Mouse (Mus musculus) right cerebral cortex, postnatal 25 days (tissue): Measurements from ENCODE around the gene Msl1.
"Not testable (repeated sequence)": the region's sequence is repeated elsewhere in the genome, so short reads cannot be mapped to it uniquely, and the experiment has no call there.

Source experiments
- DNase-seq: peaks from one replicate; pipeline ENCODE4 v3.0.0; 2022

The Msl1 gene

DNA sequence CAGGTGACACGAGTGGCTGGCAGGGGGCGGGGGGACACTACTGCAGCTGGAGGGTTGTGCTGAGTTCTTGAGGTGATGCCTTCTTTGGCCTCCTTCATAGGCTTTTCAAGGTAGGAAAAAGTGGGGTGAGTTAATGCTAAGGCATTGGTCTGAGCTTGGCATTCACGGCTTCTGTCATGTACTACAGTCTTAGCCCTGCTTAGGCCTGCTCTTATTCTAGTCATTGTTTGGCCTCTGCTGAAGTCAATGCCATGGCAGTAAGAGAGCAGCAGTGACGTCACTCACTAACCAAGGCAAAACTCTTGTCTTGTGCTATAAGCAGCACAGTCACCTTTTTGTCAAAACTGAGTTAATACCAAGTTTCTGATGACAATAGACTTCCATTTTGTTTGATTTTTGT is 2.6 kb downstream of the Msl1 start:
- DNase-seq, result no peak

DNA sequence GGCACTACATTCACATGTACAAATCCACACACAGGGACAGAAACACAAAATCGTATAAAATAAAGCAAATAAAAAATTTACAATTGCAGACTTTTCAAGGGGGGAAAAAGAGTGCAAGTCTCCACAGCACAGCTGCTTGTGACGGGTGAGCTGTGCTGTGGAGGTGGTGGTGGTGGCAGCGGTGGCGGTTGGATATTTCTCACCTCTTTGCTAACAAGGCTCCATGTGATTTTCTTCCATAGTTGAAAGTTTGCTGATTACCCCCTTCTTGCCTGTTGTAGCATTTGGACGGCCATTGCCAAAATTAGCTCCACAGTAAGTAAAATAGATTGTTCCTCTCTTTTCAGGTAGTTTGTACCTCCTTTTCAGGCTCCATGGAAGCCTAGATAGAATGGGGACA is 9.3 kb downstream of the Msl1 start, which contains the start of gene Casc3:
Casc3 (plus strand) TSS at position 301 of the 400 bp plus-strand sequence.
- no peak for DNase-seq

DNA sequence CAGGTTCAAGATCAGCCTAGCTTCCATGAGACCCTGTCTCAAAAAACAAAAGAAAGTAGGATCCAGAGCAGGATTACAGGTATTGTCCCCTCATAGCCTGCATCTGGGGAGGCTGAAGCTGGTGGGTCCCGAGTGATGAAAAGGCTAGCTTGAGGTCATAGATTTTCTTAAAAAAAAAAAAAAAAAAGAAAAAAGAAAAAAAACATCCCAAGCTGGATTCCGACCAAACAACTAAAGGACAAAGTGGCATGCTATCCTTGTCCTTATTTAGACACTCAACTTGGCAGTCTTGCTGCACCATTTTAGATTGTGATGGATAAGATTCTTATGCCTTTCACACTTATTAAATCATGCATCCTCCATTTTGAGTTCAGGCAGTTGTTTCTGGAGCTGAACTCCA is 13.1 kb downstream of the Msl1 start:
- DNase-seq, result no peak

DNA sequence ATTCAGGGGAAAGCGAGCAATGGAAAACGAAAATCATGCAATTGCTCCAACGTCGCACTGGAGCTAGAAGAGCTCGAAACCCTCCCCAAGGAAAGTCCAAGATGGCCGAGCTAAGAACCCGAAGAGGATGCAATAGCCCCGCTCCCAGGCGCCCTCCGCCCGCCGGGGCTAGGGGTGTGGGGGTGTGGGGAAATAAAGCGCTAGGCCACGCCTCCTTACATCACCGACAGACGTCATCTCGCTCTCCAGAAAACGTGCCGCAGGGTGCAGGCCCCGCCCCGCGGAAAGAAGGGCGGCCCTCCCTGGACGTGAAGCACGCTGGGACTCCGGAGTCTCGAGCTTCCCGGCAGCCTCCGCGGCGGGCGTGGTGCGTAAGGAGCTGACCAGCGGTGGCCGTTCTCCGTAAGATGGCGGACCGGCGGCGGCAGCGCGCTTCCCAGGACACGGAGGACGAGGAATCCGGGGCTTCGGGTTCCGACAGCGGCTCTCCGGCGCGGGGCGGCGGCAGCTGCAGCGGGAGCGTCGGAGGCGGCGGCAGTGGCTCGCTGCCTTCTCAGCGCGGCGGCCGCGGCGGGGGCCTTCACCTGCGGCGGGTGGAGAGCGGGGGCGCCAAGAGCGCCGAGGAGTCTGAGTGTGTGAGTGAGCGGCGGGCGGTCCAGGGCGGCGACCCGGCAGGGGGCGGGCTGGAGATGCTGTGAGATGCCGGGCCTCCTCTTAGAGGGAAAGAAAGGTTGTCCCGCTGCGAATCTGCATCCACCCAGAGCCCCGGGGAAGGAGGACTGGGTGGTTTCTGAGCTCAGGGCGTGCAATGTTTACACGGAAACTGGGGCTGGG is 14.4 kb downstream of the Msl1 start:
- peak; percentile 100 for DNase-seq

DNA sequence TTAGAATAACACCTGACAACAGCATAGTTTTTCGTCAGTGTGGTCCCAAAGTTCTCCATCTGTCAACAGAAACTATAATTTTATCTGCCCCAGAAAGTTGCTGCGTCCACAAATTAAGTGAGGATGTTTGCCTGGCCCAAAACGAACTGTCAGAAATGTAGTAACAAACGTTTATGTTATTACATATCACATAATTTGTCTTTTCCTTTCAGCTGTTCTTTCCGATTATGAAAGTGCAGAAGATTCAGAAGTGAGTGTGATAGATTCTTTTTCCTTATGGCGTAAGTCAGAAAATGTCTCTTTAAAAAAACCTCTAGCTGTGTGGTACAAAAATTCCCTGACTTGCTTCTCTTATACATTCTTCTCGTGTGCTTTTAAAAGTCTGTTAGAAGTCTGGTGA is 15.4 kb downstream of the Msl1 start:
- DNase-seq, result no peak

DNA sequence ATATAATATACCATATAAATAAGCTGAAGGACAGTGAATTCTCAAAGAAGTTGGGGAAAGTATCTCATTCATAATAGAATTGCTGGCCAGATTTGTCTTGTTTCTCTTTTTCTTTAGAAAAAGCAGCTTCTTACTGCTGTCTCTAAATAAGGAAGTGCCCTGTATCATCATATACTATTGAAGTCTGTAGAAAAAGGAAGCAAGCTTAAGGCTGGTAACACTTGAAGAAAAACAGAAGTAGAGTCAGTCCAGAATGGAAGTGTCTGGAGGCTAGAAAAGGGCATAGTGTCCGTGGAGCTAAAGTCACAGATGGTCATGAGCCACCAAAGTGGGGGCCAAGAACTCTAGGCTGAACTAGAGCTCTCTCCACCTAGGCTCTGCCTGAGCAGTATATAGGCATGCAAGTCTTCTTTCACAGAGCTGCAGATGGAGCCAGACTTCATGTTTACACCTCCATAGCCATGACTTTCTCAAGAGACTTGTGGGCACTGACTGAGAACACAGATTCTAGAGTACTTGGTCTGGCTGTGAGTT is 21.5 kb downstream of the Msl1 start:
- DNase-seq, result no peak

DNA sequence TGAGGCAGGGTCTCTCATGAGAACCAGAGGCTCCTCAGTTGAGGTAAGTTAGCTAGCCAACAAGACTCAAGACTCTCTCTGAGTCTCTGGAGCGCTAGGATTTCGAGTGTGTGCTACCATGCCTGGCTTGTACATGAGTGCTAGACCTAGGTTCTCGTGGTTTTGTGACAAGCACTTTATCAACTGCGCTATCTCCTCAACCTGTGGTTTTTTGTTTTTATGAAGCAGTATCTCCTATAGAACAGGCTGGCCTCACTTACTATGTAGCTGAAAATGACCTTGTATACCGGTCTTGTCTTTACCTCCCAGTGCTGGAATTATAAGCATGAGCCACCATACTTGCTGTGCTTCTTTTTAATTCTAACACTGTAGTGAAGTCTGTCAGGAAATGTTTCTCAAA is 25.7 kb downstream of the Msl1 start:
- DNase-seq, result no peak

DNA sequence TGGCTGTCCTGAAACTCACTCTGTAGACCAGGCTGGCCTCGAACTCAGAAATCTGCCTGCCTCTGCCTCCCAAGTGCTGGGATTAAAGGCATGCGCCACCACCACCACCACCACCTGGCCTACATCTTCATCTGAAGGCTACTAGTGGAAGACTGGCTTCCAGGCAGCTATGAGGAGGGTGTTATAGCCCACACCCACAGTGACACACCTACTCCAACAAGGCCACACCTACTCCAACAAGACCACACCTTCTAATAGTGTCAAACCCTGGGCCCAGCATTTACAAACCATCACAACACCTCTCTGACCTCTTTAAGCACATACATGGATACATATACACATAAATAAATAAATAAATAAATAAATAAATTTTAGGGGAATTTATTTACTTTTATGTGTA is 30.8 kb downstream of the Msl1 start:
- DNase-seq, result not testable (repeated sequence)

DNA sequence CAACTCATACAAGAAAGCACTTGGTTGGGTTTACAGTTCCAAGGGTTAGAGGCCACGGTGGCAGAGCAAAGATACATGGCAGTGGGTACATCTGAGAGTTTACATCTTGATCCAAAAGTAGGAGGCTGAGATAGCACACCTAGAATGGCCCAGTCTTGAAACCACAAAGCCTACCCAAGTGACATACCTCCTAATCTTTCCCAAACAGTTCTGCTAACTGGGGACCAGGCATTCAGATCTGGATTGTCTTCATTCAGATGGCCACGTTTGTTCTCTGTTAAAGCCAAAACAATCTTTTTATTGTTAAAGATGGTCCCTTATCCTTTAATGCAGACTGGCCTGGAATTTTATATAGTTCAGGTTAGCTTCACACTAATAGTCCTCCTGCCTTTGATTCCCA is 32.6 kb downstream of the Msl1 start:
- no peak for DNase-seq

DNA sequence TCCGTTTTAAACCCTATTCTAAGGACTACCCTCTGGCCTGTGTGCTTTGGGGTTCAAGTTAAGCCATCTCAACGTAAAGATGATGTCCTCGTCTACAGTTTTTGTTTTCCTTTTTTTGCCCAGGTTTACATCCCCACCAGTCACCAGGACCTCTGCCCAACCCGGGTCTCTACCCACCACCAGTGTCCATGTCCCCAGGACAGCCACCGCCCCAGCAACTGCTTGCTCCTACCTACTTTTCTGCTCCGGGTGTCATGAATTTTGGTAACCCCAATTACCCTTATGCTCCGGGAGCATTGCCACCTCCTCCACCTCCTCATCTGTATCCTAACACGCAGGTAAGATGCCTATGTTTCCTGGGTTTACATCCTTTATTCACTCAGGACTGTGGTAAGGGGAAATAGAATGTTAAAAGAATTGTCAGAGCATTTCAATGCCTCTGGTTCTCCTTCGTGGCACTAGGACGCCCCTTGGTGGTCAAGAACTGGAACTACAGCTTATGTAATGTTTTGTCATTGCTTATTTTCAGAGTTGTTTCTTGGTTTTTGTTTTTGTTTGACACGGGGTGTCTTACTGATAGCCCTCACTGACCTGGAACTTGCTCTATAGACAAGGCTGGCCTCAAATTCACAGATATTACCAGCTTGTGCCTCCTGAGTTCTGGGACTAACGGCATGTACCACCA is 33.9 kb downstream of the Msl1 start:
- no peak for DNase-seq

DNA sequence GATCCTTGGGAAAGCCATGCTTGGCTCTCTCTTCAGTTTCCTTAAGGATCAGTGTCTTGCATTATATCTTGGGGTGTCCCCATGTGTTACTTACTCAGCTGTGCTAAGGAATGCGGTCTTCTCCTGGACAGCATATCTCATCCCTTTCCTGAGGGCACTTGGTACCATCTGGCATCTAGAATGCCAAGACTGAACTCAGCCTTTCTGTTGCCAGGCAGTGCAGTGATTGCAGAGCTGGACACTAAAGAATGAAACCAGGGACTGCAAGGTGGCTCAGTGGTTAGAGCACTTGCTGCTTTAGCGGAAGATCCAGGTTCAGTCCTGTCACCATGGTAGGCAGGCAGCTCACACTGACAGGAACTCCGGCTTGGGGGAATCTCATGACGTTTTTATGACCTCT is 34.6 kb downstream of the Msl1 start:
- no peak for DNase-seq

DNA sequence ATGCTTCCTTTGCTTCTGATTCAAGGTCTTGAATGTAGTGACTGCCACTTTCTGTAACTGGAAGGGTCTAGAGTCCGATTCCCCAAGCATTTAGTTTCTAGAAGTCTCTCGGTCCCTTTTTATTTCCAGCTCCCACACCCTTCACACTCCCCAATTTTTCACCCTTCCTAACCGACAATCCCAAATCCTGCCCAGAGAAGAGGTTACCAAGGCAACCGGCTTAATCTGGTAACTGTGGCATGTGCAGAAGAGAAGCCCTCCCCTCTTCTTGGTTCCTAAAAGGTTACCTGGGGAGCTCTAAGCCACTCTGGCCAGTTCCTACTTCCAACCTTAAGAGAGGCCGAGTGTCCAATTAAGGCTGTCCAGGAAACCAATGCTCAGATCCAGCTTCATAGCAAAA is 40.0 kb downstream of the Msl1 start:
- DNase-seq, result peak; percentile 36

DNA sequence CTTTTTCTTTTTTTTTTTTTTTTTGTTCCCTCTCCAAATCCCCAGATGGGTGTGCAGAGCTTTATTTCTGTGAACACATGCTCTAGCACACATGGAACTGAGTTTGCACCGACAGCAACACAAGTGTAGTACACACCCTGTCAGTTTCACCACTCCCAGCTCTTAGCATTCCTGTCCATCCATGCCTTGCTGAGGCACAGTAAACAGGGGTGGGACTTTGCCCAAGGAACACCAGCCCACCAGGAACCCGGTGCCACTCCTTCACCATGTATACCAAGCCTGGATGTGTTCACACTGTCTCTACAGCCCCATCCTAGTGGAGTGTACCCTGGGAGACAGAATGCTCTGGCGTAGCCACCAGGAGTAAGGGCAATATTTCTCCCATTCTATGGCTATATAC is 40.4 kb downstream of the Msl1 start:
- DNase-seq, result peak; percentile 35

DNA sequence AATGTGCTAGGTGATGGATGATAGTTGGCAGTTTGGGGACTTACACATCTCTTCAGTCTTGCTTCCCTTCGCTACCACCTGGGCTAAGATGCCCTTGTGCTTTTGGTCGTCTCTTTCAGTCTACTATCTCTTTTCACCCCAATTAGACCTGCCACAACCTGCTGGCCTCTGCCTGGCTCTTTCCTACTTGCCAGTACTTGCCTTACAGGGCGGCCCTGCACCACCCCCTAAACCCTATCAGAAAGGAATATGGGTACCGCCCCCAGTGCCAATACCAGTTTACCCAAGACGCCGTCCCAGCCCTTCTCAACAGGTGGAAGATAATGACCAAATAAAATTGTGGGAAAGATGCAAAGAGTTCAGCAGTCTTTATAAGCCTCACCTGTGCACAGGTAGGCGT is 40.8 kb downstream of the Msl1 start:
- DNase-seq, result no peak

DNA sequence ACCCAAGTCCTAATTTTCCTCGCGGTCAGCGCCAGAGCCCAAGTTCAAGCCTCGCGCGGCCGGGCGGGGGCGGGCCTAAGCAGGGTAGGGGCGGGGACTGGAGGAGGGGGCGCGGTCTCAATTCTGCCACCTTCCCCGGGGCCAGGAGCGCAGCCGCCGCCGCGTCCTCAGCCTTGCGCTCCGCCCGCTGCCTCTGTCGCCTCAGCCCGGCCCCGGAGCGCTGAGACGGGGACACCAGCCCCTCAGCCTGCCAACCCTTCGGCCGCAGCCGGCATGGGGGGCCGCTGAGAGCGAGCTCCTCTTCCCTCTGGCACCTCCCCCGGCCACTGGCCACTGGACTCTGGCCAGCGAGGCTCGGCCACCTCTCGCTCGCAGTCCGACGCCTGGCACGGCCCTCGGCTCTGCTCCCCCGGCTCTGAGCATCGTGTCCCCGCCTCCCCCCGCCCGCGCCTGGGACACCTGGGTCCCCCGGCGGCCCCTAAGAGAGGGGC is 41.4 kb downstream of the Msl1 start, which contains the start of gene Rapgefl1:
Rapgefl1 (plus strand) TSS at position 135 of the 491 bp plus-strand sequence.
- peak; percentile 83 for DNase-seq

DNA sequence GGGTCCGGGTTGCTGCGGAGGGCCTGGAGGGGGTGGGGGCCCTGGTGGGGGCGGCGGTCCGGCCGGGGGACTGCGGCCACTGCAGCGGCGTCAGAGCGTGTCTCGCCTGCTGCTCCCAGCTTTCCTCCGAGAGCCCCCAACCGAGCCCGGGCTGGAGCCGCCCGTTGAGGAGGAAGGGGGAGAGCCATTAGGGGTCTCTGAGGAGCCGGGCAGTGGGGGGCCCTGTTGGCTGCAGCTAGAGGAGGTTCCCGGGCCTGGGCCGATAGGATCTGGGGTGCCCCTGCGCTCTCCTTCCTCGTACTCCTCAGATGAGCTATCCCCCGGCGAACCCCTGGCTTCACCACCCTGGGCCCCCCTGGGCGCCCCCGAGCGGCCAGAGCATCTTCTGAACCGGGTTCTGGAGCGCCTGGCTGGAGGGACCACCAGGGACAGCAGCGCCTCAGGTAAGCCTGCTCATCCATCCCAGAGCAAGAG is 42.0 kb downstream of the Msl1 start:
- DNase-seq, result peak; percentile 51

DNA sequence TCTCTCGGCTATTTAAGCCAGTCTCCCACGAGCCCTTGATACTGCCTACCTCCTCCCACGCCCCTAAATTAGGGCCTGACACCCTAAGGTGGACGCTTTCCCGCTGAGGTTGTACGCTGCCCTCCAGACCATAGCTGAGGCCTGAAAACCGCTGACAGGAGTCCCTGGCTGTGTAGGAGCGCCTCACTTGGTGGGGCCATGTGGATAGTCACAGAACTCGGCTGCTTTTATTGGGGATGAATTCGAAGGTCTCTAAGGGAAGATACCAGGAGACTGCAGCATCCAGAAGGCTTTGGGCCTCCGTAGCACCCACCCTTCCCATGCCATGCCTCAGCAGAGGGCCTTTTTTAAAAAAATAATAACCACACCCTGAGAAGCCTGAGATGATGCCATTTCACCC is 42.6 kb downstream of the Msl1 start:
- peak; percentile 36 for DNase-seq

DNA sequence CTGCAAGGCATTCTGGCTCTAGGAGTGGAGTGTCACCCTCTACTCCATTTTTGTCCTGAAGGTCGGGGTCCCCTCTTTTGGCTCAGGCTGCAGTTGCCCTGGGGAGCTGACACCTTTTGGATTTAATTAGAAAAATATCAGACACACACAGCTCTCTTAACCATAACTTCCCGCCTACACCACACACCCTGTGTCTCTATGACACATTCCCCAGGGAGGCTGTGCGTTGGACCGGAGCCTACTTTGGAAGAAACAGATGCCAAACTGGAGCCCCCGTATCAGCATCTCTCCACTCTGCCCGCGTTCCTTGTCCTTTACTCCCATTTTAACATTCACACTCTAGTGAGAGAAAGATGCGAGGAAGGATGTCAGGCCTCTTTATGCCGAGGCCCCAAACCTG is 43.2 kb downstream of the Msl1 start:
- peak; percentile 75 for DNase-seq

DNA sequence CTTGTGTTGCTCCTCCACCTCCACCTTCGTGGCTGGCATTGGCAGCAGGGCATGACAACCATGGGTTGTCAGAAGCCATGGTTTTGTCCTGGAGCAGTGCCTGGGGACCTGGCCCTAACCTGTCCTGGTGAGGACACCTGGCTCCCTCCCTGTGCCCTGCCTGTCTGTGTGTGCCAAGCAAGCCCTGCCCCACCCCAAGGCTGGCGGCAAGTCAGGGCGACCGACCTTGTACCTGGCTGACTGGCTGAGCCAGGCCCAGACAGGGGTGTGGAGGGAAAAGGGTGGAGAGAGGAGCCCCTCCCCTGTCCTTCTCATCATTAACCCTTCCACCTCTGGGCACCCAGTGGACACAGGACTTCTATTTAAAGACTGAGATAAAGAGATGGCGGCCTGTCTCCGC is 44.1 kb downstream of the Msl1 start:
- no peak for DNase-seq

DNA sequence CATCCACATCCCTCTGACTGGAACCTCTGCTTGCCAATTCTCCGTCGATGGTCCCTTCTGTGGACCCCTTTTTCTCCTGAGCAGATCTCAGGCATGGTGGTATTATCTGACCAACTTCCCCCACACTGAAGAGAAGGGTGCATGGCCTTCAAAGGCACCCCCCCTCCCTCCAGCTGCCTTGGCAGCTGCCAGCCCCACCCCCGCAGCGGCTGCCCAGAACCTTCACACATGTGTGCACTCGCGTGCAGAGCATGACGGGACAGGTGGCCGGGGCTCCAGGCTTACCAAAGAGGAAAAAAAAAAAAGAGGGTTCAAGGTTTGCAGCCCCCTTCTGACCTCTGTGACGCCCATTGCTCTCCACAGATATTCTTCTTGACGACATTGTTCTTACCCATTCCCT is 44.6 kb downstream of the Msl1 start:
- DNase-seq, result no peak

DNA sequence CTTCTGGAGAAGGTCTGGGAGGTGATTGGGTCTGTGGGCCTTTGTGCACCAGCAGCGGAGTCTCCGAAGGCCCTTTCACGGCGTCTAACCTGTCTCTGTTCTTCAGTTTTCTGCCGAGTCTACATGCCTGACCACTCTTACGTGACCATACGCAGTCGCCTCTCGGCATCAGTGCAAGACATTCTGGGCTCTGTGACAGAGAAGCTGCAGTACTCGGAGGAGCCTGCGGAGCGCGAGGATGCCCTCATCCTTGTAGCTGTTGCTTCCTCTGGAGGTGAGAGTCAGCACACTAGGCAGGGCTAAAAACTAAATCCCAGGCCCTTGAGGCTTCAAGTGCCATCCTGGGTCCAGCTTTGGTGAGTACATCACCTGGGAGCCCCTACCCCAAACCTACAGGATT is 50.7 kb downstream of the Msl1 start:
- DNase-seq, result no peak

DNA sequence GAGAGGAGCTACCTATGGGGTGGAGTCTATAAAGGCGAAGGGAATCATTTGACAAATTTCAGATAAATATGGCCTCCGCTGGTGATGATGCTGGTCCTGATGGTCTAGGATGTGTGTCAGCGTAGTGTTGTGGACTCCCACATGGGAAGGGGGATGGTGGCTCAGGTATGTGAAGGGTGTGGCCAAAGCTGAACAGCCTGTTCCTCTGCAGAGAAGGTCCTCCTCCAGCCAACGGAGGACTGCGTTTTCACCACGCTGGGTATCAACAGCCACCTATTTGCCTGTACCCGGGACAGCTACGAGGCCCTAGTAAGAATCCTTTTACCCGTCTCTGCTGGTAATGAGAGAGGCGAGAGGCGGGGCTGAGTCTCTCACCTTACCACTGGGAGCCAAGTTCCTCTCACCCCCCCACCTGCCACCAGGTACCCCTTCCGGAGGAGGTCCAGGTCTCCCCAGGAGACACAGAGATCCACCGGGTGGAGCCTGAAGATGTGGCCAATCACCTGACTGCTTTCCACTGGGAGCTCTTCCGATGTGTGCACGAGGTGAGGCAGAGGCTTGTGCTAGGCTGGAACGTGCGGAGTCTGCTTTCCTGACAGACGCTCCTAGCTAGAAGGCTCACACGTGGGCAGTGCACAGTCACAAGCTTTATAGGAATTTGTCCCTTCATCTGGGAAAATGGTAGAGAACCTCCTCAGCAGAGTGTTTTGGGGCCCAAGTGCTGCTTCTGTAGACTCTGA is 51.7 kb downstream of the Msl1 start:
- no peak for DNase-seq
